8 mouse cellular contexts compared by ENCODE assay signal in genomic region chr11:44330851-44331773, GRCm38 (mm10).
DNase-seq lines count a peak whose midpoint lies in the region; ATAC-seq lines count a peak whose summit lies in the region.

No protein-coding gene starts in this region.

- H3K9ac ChIP-seq in limb, embryonic 11.5 days (ENCODE audit: low read length), result no peak overlapping the region
- no peak overlapping the region for H3K9ac ChIP-seq in neural tube, embryonic 11.5 days (ENCODE audit: low read length)

- WGBS in limb, embryonic 11.5 days, result 40% methylated on average over 15 of the region's 15 CpGs
- 38% methylated on average over 15 of the region's 15 CpGs for WGBS in neural tube, embryonic 11.5 days

- H3K4me2 ChIP-seq in limb, embryonic 11.5 days (ENCODE audit: low read depth, severe bottlenecking), result no peak overlapping the region
- peak overlapping the region; percentile 9; the same call in 1 of the 2 replicates for H3K4me2 ChIP-seq in neural tube, embryonic 11.5 days (ENCODE audit: low read depth)

- H3K36me3 ChIP-seq in limb, embryonic 11.5 days (ENCODE audit: control insufficient read depth, insufficient read depth, low read length), result no peaks in the 10 kb centered on the region
- H3K36me3 ChIP-seq in neural tube, embryonic 11.5 days (ENCODE audit: control insufficient read depth, insufficient read depth, low read length), result no peaks in the 10 kb centered on the region

- no peak; the same call in 1 of the 2 replicates for ATAC-seq in limb, embryonic 11.5 days (ENCODE audit: insufficient number of reproducible peaks, low FRiP score, low TSS enrichment, low read depth)
- ATAC-seq in neural tube, embryonic 11.5 days (ENCODE audit: insufficient read depth, low FRiP score, low TSS enrichment), result peak; percentile 71; the same call in 1 of the 2 replicates

- H3K4me3 ChIP-seq in limb, embryonic 11.5 days (ENCODE audit: low read depth, low read length), result no peak overlapping the region
- no peak overlapping the region for H3K4me3 ChIP-seq in neural tube, embryonic 11.5 days (ENCODE audit: low read depth, low read length)

- H3K4me1 ChIP-seq in limb, embryonic 11.5 days (ENCODE audit: control insufficient read depth, insufficient read depth, low read length), result no peaks in the 10 kb centered on the region
- H3K4me1 ChIP-seq in neural tube, embryonic 11.5 days (ENCODE audit: control insufficient read depth, insufficient read depth, low read length), result no peaks in the 10 kb centered on the region

- no peak overlapping the region for H3K27ac ChIP-seq in limb, embryonic 11.5 days (replicated peaks; ENCODE audit: low read depth, low read length)
- no peak overlapping the region for H3K27ac ChIP-seq in neural tube, embryonic 11.5 days (ENCODE audit: low read depth, low read length)

- DNase-seq in 3T3-L1 (ENCODE audit: low read depth, low spot score), result peak; percentile 89
- DNase-seq in NIH3T3 (ENCODE audit: low read depth), result peak; percentile 92
- DNase-seq in cerebellum, adult 9-11 months, result peak; percentile 21
- peak; percentile 10 to 54 for DNase-seq in frontal cortex, postnatal 14 days (ENCODE audit: low spot score in 2 of 2)
- DNase-seq in kidney, adult 8-10 months, result peak; percentile 46 to 53
- peak; percentile 73 for DNase-seq in limb, embryonic 11.5 days (ENCODE audit: low spot score)
- peak; percentile 62 for DNase-seq in neural tube, embryonic 11.5 days (ENCODE audit: low spot score)
- DNase-seq in thymus, postnatal 14 days, result peak; percentile 66

- no peaks in the 10 kb centered on the region for H3K27me3 ChIP-seq in limb, embryonic 11.5 days (ENCODE audit: control insufficient read depth, insufficient read depth, low read length)
- no peaks in the 10 kb centered on the region for H3K27me3 ChIP-seq in neural tube, embryonic 11.5 days (ENCODE audit: control insufficient read depth, insufficient read depth, low read length)

- no peaks in the 10 kb centered on the region for H3K9me3 ChIP-seq in limb, embryonic 11.5 days (ENCODE audit: control insufficient read depth, low read length)
- no peaks in the 10 kb centered on the region for H3K9me3 ChIP-seq in neural tube, embryonic 11.5 days (ENCODE audit: control insufficient read depth, low read length)

Comparison
In these comparisons a context has a peak if more than half of its experiments do, and no peak if none do; other contexts are left out.
1. DNase-seq: peak in every context shown above with its lines; median percentile 92 in NIH3T3; 89 in 3T3-L1; 73 in limb, embryonic 11.5 days; 66 in thymus, postnatal 14 days; 62 in neural tube, embryonic 11.5 days; 50 in kidney, adult 8-10 months; 32 in frontal cortex, postnatal 14 days; 21 in cerebellum, adult 9-11 months.